Mouse (Mus musculus) MEL (cell line): ENCODE results near the gene H2al2a. TPM values are rescaled to one million over a fixed set of nuclear protein-coding genes. Genes with fewer than 3 reads are reported as not detected.
A peak's percentile ranks its signal among the peaks of the same experiment; 100 is the strongest.

ENCODE experiments used
- DNase-seq: peaks from one replicate; pipeline ENCODE4 v3.0.0; 2011; ENCODE audit warnings: low read depth, low spot score
- H3K27ac ChIP-seq: 2 replicates; pipeline ENCODE4 v1.5.1; 2012; ENCODE audit warnings: low read depth, mild to moderate bottlenecking, control low read depth, low read length, moderate library complexity; ENCODE audit not compliant: control insufficient read depth
- H3K27me3 ChIP-seq, 2 experiments: fragments of 150-350 bp in 1 of 2; sonication (generic) in 1 of 2; 2 replicates each; pipeline ENCODE4 v1.6.1; 2012; ENCODE audit warnings: low read length in 2 of 2, mild to moderate bottlenecking in 2 of 2, improper control_type of control experiment in 1 of 2, moderate library complexity in 1 of 2; ENCODE audit not compliant: insufficient read depth in 2 of 2, control insufficient read depth in 1 of 2
- H3K36me3 ChIP-seq, 2 experiments: 2 replicates each; pipeline ENCODE4 v1.6.1; 2012 to 2014; ENCODE audit warnings: low read length in 2 of 2, improper control_type of control experiment in 1 of 2, inconsistent platforms in 1 of 2, mild to moderate bottlenecking in 1 of 2; ENCODE audit not compliant: insufficient read depth in 2 of 2, control insufficient read depth in 1 of 2
- H3K4me1 ChIP-seq, 2 experiments: fragments of 150-350 bp in 1 of 2; sonication (generic) in 1 of 2; 2 replicates each; pipeline ENCODE4 v1.6.1; 2012; ENCODE audit warnings: low read length in 2 of 2, improper control_type of control experiment in 1 of 2, mild to moderate bottlenecking in 1 of 2; ENCODE audit not compliant: insufficient read depth in 2 of 2, control insufficient read depth in 1 of 2
- H3K4me3 ChIP-seq, 2 experiments: fragments of 150-350 bp in 1 of 2; sonication (generic) in 1 of 2; 2 replicates each; pipeline ENCODE4 v1.5.1; 2012; ENCODE audit warnings: low read depth in 2 of 2, low read length in 2 of 2, mild to moderate bottlenecking in 2 of 2, moderate library complexity in 2 of 2, control low read depth in 1 of 2, improper control_type of control experiment in 1 of 2; ENCODE audit not compliant: control insufficient read depth in 1 of 2, insufficient read depth in 1 of 2
- H3K79me2 ChIP-seq: 2 replicates; pipeline ENCODE4 v1.6.1; 2012; ENCODE audit warnings: mild to moderate bottlenecking, low read length, moderate library complexity; ENCODE audit not compliant: control insufficient read depth, poor library complexity, insufficient read depth
- H3K9ac ChIP-seq: 2 replicates; pipeline ENCODE4 v1.6.1; 2012; ENCODE audit warnings: low read depth, mild to moderate bottlenecking, control low read depth, low read length, moderate library complexity; ENCODE audit not compliant: control insufficient read depth, poor library complexity, severe bottlenecking
- H3K9me3 ChIP-seq: fragments of 150-350 bp; sonication (generic); replicated peaks from 2 replicates; pipeline ENCODE4 v1.6.1; 2012; ENCODE audit warnings: mild to moderate bottlenecking, low read length, improper control_type of control experiment, moderate library complexity; ENCODE audit not compliant: insufficient read depth
- BHLHE40 ChIP-seq: IDR thresholded peaks from 2 replicates; pipeline ENCODE4 v1.6.1; 2012; ENCODE audit warnings: low read depth, mild to moderate bottlenecking, inconsistent platforms, low read length, improper control_type of control experiment, borderline replicate concordance
- CHD1 ChIP-seq: IDR thresholded peaks from 2 replicates; pipeline ENCODE4 v1.6.1; 2012; ENCODE audit warnings: low read depth, mild to moderate bottlenecking, inconsistent platforms, low read length, improper control_type of control experiment
- CTCF ChIP-seq, 3 experiments: IDR thresholded peaks in 2 of 3; conservative IDR thresholded peaks in 1 of 3; 2 replicates each; pipeline ENCODE4 v1.5.1; 2011 to 2012; ENCODE audit warnings: low read length in 3 of 3, low read depth in 2 of 3, mild to moderate bottlenecking in 2 of 3, improper control_type of control experiment in 1 of 3, inconsistent platforms in 1 of 3, mixed read lengths in 1 of 3, moderate library complexity in 1 of 3; ENCODE audit not compliant: control insufficient read depth in 1 of 3, insufficient read depth in 1 of 3, poor library complexity in 1 of 3, severe bottlenecking in 1 of 3
- E2F4 ChIP-seq: IDR thresholded peaks from 2 replicates; pipeline ENCODE4 v1.6.1; 2011; ENCODE audit warnings: low read depth, low read length, improper control_type of control experiment, borderline replicate concordance
- ELF1 ChIP-seq: IDR thresholded peaks from 2 replicates; pipeline ENCODE4 v1.6.1; 2014; ENCODE audit warnings: low read depth, mild to moderate bottlenecking, inconsistent platforms, low read length, improper control_type of control experiment, moderate library complexity
- EP300 ChIP-seq, 2 experiments: IDR thresholded peaks; 2 replicates each; pipeline ENCODE4 v1.6.1; 2011; ENCODE audit warnings: improper control_type of control experiment in 2 of 2, low read length in 2 of 2, low read depth in 1 of 2, mild to moderate bottlenecking in 1 of 2
- ETS1 ChIP-seq: IDR thresholded peaks from 2 replicates; pipeline ENCODE4 v1.6.1; 2012; ENCODE audit warnings: low read depth, mild to moderate bottlenecking, inconsistent platforms, low read length, improper control_type of control experiment, moderate library complexity
- GABPA ChIP-seq: IDR thresholded peaks from 2 replicates; pipeline ENCODE4 v1.6.1; 2012; ENCODE audit warnings: low read depth, mild to moderate bottlenecking, inconsistent platforms, low read length, improper control_type of control experiment, moderate library complexity
- GATA1 ChIP-seq: IDR thresholded peaks from 2 replicates; pipeline ENCODE4 v1.6.1; 2011; ENCODE audit warnings: low read depth, low read length, improper control_type of control experiment
- HCFC1 ChIP-seq: IDR thresholded peaks from 2 replicates; pipeline ENCODE4 v1.6.1; 2012; ENCODE audit warnings: low read depth, mild to moderate bottlenecking, inconsistent platforms, low read length, improper control_type of control experiment, moderate library complexity
- JUND ChIP-seq: IDR thresholded peaks from 2 replicates; pipeline ENCODE4 v1.6.1; 2011; ENCODE audit warnings: low read depth, mild to moderate bottlenecking, improper control_type of control experiment, low read length
- KAT2A ChIP-seq: conservative IDR thresholded peaks from 2 replicates; pipeline ENCODE4 v1.6.1; 2012; ENCODE audit warnings: low read depth, low read length, improper control_type of control experiment, inconsistent platforms
- MAFK ChIP-seq: IDR thresholded peaks from 2 replicates; pipeline ENCODE4 v1.6.1; 2011; ENCODE audit warnings: low read depth, mild to moderate bottlenecking, low read length, improper control_type of control experiment, borderline replicate concordance
- MAX ChIP-seq: IDR thresholded peaks from 2 replicates; pipeline ENCODE4 v1.6.1; 2011; ENCODE audit warnings: low read length, improper control_type of control experiment
- MAZ ChIP-seq: IDR thresholded peaks from 2 replicates; pipeline ENCODE4 v1.6.1; 2012; ENCODE audit warnings: low read depth, mild to moderate bottlenecking, inconsistent platforms, low read length, improper control_type of control experiment
- MEF2A ChIP-seq: IDR thresholded peaks from 2 replicates; pipeline ENCODE4 v1.6.1; 2014; ENCODE audit warnings: low read depth, mild to moderate bottlenecking, inconsistent platforms, low read length, improper control_type of control experiment; ENCODE audit not compliant: poor library complexity, insufficient replicate concordance, severe bottlenecking; ENCODE audit errors: extremely low read depth
- MYC ChIP-seq: IDR thresholded peaks from 2 replicates; pipeline ENCODE4 v1.6.1; 2011; ENCODE audit warnings: low read depth, mild to moderate bottlenecking, low read length, improper control_type of control experiment, moderate library complexity
- NELFE ChIP-seq: IDR thresholded peaks from 2 replicates; pipeline ENCODE4 v1.6.1; 2011; ENCODE audit warnings: low read depth, low read length, improper control_type of control experiment
- NRF1 ChIP-seq: IDR thresholded peaks from 2 replicates; pipeline ENCODE4 v1.6.1; 2014; ENCODE audit warnings: low read depth, mild to moderate bottlenecking, inconsistent platforms, low read length, improper control_type of control experiment, moderate library complexity; ENCODE audit not compliant: poor library complexity, insufficient read depth, severe bottlenecking
- POLR2A ChIP-seq, 2 experiments: IDR thresholded peaks; 2 replicates each; pipeline ENCODE4 v1.6.1; 2011 to 2012; ENCODE audit warnings: low read length in 2 of 2, mild to moderate bottlenecking in 2 of 2, control low read depth in 1 of 2, improper control_type of control experiment in 1 of 2, low read depth in 1 of 2, moderate library complexity in 1 of 2; ENCODE audit not compliant: control insufficient read depth in 1 of 2, insufficient read depth in 1 of 2, poor library complexity in 1 of 2
- POLR2AphosphoS2 ChIP-seq: IDR thresholded peaks from 2 replicates; pipeline ENCODE4 v1.6.1; 2011; ENCODE audit warnings: low read length, improper control_type of control experiment
- POLR2AphosphoS5 ChIP-seq: IDR thresholded peaks from 2 replicates; pipeline ENCODE4 v1.6.1; 2012; ENCODE audit warnings: low read depth, borderline replicate concordance, mild to moderate bottlenecking, inconsistent platforms, low read length, moderate library complexity, mixed read lengths
- RAD21 ChIP-seq: IDR thresholded peaks from 2 replicates; pipeline ENCODE4 v1.6.1; 2011; ENCODE audit warnings: mild to moderate bottlenecking, low read depth, low read length, improper control_type of control experiment
- SIN3A ChIP-seq: IDR thresholded peaks from 2 replicates; pipeline ENCODE4 v1.6.1; 2012; ENCODE audit warnings: low read length, improper control_type of control experiment, inconsistent platforms
- SMC3 ChIP-seq: IDR thresholded peaks from 2 replicates; pipeline ENCODE4 v1.6.1; 2011; ENCODE audit warnings: low read depth, low read length, improper control_type of control experiment
- TAL1 ChIP-seq: IDR thresholded peaks from 2 replicates; pipeline ENCODE4 v1.6.1; 2012; ENCODE audit warnings: mild to moderate bottlenecking, inconsistent platforms, low read length, moderate library complexity, mixed read lengths
- TBP ChIP-seq: IDR thresholded peaks from 2 replicates; pipeline ENCODE4 v1.8.0; 2011; ENCODE audit warnings: low read depth, low read length, improper control_type of control experiment
- TCF12 ChIP-seq: IDR thresholded peaks from 2 replicates; pipeline ENCODE4 v1.6.1; 2014; ENCODE audit warnings: low read depth, mild to moderate bottlenecking, inconsistent platforms, low read length, improper control_type of control experiment, moderate library complexity
- UBTF ChIP-seq: IDR thresholded peaks from 2 replicates; pipeline ENCODE4 v1.6.1; 2012; ENCODE audit warnings: low read depth, mild to moderate bottlenecking, inconsistent platforms, low read length, improper control_type of control experiment, moderate library complexity, borderline replicate concordance; ENCODE audit not compliant: insufficient read depth
- USF1 ChIP-seq: IDR thresholded peaks from 2 replicates; pipeline ENCODE4 v1.6.1; 2014; ENCODE audit warnings: low read depth, mild to moderate bottlenecking, inconsistent platforms, low read length, improper control_type of control experiment, moderate library complexity
- USF2 ChIP-seq, 2 experiments: IDR thresholded peaks; 2 replicates each; pipeline ENCODE4 v1.6.1; 2011 to 2012; ENCODE audit warnings: improper control_type of control experiment in 2 of 2, low read length in 2 of 2, borderline replicate concordance in 1 of 2, inconsistent platforms in 1 of 2, low read depth in 1 of 2, mild to moderate bottlenecking in 1 of 2; ENCODE audit not compliant: insufficient read depth in 1 of 2
- ZC3H11A ChIP-seq: IDR thresholded peaks from 2 replicates; pipeline ENCODE4 v1.6.1; 2012; ENCODE audit warnings: low read depth, mild to moderate bottlenecking, inconsistent platforms, low read length, improper control_type of control experiment
- ZKSCAN1 ChIP-seq: IDR thresholded peaks from 2 replicates; pipeline ENCODE4 v1.6.1; 2012; ENCODE audit warnings: low read depth, mild to moderate bottlenecking, inconsistent platforms, low read length, improper control_type of control experiment, moderate library complexity
- ZNF384 ChIP-seq: IDR thresholded peaks from 2 replicates; pipeline ENCODE4 v1.6.1; 2012; ENCODE audit warnings: low read depth, mild to moderate bottlenecking, inconsistent platforms, low read length, improper control_type of control experiment
- polyA plus RNA-seq, 2 experiments: library from polyadenylated mRNA; stranded (reverse) in 1 of 2; unstranded in 1 of 2; fragments of >175 nt in 1 of 2; fragments of >200 nt in 1 of 2; gene quantifications; 2 replicates each; pipeline versions ENCODE4 v1.2.1 to v1.2.4; 2012; ENCODE audit warnings: low replicate concordance in 2 of 2, low read depth in 1 of 2; ENCODE audit not compliant: insufficient read length in 2 of 2, insufficient read depth in 1 of 2, missing spikeins in 1 of 2
- total RNA-seq: library from RNA; depleted of rRNA; stranded (reverse); fragments of 300-350 nt; gene quantifications from 2 replicates; pipeline ENCODE4 v1.2.3, GENCODE M21; 2012

H2al2a gene
- total and polyA plus RNA-seq, 3 experiments: not detected

- no peaks in the 10 kb centered on the region for H3K36me3 ChIP-seq
- peak overlapping the region; percentile 27; the same call in 1 of the 2 replicates for H3K27ac ChIP-seq
- H3K4me3 ChIP-seq: peak overlapping the region; percentile 56 to 74
- H3K27me3 ChIP-seq: peaks cover 2 to 8% of the 10 kb centered on the region in 2 experiments; a peak in 3 of 4 replicates
- DNase-seq: peak; percentile 95
- peaks cover 0 to 5% of the 10 kb centered on the region in 2 experiments; a peak in 1 of 4 replicates for H3K4me1 ChIP-seq
- peak overlapping the region; percentile 74 for H3K9ac ChIP-seq
- no peaks in the 10 kb centered on the region for H3K79me2 ChIP-seq
- H3K9me3 ChIP-seq: no peaks in the 10 kb centered on the region
- TF ChIP-seq KAT2A (no peak), E2F4 (no peak), NELFE (no peak; the same call in 1 of the 2 replicates), RAD21 (peak; percentile 94), CHD1 (0 out of 2 replicates have a peak, but pooled peaks have one; percentile 28), CTCF (IDR thresholded peaks at IDR 0.05 in 2 of 3, conservative IDR thresholded peaks at IDR 0.05 in 1 of 3; ENCODE audit: control insufficient read depth in 1 of 3, insufficient read depth in 1 of 3, low read depth in 2 of 3, low read length in 3 of 3, poor library complexity in 1 of 3, severe bottlenecking in 1 of 3) (peak; percentile 68 to 97 (median 95)), EP300 (IDR thresholded peaks at IDR 0.05; ENCODE audit: low read depth in 1 of 2, low read length in 2 of 2) (peak; percentile 12 to 45; a peak in 3 of 4 replicates), ELF1 (no peak; the same call in 1 of the 2 replicates), MYC (0 out of 2 replicates have a peak, but pooled peaks have one; percentile 14), USF2 (IDR thresholded peaks at IDR 0.05; ENCODE audit: borderline replicate concordance in 1 of 2, insufficient read depth in 1 of 2, low read depth in 1 of 2, low read length in 2 of 2) (no peak), UBTF (no peak), TBP (peak; percentile 33; the same call in 1 of the 2 replicates), SIN3A (peak; percentile 82), TAL1 (peak; percentile 29; the same call in 1 of the 2 replicates), ZNF384 (0 out of 2 replicates have a peak, but pooled peaks have one; percentile 32), USF1 (0 out of 2 replicates have a peak, but pooled peaks have one; percentile 5), POLR2A (IDR thresholded peaks at IDR 0.05; ENCODE audit: control insufficient read depth in 1 of 2, insufficient read depth in 1 of 2, low read depth in 1 of 2, low read length in 2 of 2, poor library complexity in 1 of 2) (0 out of 4 replicates have a peak, but pooled peaks have one; percentile 31 to 43), GATA1 (no peak; the same call in 1 of the 2 replicates), NRF1 (no peak), MAFK (no peak), MAZ (peak; percentile 77; the same call in 1 of the 2 replicates), BHLHE40 (peak; percentile 55; the same call in 1 of the 2 replicates), POLR2AphosphoS5 (no peak), TCF12 (peak; percentile 39), ZC3H11A (peak; percentile 83), JUND (no peak), ETS1 (peak; percentile 23; the same call in 1 of the 2 replicates), HCFC1 (peak; percentile 39; the same call in 1 of the 2 replicates), GABPA (no peak; the same call in 1 of the 2 replicates), POLR2AphosphoS2 (no peak), ZKSCAN1 (no peak), MEF2A (no peak), MAX (peak; percentile 73; the same call in 1 of the 2 replicates), SMC3 (peak; percentile 87)
These were observed 30.8 kb upstream of the H2al2a start for GRCm38 (mm10) chr2:18027448-18028139.
